Mouse (Mus musculus): Measurements from ENCODE around the gene Nfib.

DNA sequence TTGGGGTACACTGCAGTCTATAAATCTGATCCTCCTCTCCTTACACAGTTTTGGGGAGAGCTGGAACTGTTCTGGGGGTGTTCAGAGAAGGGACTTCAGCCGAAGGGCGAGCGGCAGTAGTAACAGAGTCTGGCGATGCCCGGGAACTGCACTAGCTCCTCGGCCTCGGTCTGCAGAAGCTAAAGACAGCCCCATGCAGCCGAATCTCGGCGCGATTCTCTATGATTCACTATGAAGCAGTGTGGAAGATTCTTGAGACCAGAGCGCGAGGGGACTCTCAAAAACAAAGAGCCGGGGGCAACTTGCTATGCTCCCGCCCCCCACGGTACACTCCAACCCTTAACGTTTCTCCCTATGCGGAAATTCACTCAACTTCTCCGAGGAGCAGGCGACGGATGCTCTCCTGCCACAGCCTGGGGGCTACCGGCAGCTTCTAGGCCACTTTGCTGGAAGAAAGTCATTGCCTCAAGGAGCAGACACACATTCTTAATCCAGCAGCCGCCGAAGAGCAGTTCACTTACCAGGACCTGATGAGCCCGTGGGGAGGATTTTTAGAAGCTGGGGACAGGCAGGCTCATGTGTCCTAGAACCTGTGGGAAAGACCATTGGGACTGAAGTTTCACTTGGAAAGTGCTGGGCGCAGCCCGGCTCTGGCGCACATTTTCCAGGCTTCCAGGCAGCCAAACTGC, 168.1 kb downstream of the Nfib start:
- TF ChIP-seq CTCF (IDR thresholded peaks at IDR 0.05; ENCODE audit: low read depth, low read length) (no peak), POLR2AphosphoS5 (IDR thresholded peaks at IDR 0.05; ENCODE audit: insufficient replicate concordance, low read depth, low read length) (no peak), TAL1 (conservative IDR thresholded peaks at IDR 0.05; ENCODE audit: low read depth, low read length) (no peak), GATA1 (IDR thresholded peaks at IDR 0.05; ENCODE audit: borderline replicate concordance, low read length) (no peak)

Measured in G1E (cell line).